In the genomic region with DNA sequence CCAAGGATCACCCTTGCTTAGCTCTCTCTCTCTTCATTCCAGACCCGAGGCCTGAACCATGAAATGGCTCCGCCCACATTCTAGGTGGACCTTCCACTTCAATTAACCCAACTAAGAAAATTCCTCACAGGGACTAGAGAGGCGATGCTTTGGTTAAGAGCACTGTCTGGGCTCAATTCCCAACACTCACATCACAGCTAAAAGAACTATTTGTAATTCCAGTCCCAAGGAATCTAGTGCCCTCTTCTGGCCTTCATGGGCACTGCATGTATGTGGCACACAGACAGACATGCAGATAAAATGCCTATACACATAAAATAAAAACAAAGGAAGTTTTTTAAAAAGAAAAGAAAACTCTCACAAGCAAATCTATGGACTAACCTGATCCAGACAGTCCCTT, we compare ENCODE assay signal across 8 mouse cellular contexts. TPM values are rescaled to one million over a fixed set of nuclear protein-coding genes. Genes with fewer than 3 reads are reported as not detected.
DNase-seq lines count a peak whose midpoint lies in the region; ATAC-seq lines count a peak whose summit lies in the region.

No protein-coding gene starts in this region.

- no peak overlapping the region for H3K9ac ChIP-seq in kidney, embryonic 16.5 days (replicated peaks; ENCODE audit: low read length)

- no peaks in the 10 kb centered on the region for H3K36me3 ChIP-seq in kidney, embryonic 16.5 days (ENCODE audit: insufficient read depth, low read length)

- ATAC-seq in kidney, embryonic 16.5 days (ENCODE audit: low FRiP score, low TSS enrichment), result no peak

- no peaks in the 10 kb centered on the region for H3K4me1 ChIP-seq in kidney, embryonic 16.5 days (ENCODE audit: insufficient read depth, low read length)

- H3K4me2 ChIP-seq in kidney, embryonic 16.5 days (replicated peaks; ENCODE audit: low read depth, low read length), result no peak overlapping the region

- intact Hi-C loops in heart, postnatal 10 days (cut with DNase I), result loop anchor here (1.0 kb wide), 2 partner anchors 158 to 213 kb away; no protein-coding TSS in a partner anchor

- no peak overlapping the region for H3K4me3 ChIP-seq in kidney, embryonic 16.5 days (ENCODE audit: low read length)

- no peaks in the 10 kb centered on the region for H3K9me3 ChIP-seq in kidney, embryonic 16.5 days (ENCODE audit: low read length)

- 31% methylated on average over 3 of the region's 3 CpGs for WGBS in kidney, embryonic 16.5 days

- H3K27me3 ChIP-seq in kidney, embryonic 16.5 days (ENCODE audit: insufficient read depth, low read length), result no peaks in the 10 kb centered on the region

- peak; percentile 75 for DNase-seq in kidney, adult 18-20 months
- peak; percentile 35 for DNase-seq in adipocyte (ENCODE audit: low spot score)
- DNase-seq in embryo, embryonic 10.5 days (ENCODE audit: low spot score), result peak; percentile 86
- peak; percentile 68 to 82 for DNase-seq in heart, postnatal 10 days
- DNase-seq in layer of hippocampus, postnatal 10 days (ENCODE audit: low spot score in 2 of 2), result peak; percentile 81 to 82
- peak; percentile 71 for DNase-seq in mesoderm, embryonic 11.5 days (ENCODE audit: low read depth, low spot score)
- peak; percentile 47 for DNase-seq in thymus, postnatal 25 days

- no peak overlapping the region for H3K27ac ChIP-seq in kidney, embryonic 16.5 days (ENCODE audit: low read length)

RNA-seq across cellular contexts. Expression of gene Adgra1, which starts 27.4 kb away (rescaled TPM):
- polyA plus RNA-seq in kidney, embryonic 16.5 days (2015; fragmentation: Nextera tagmentation; extraction: Ambion mirVana), result 0.46 and 1.0 TPM in 2 replicates
- total RNA-seq in heart, postnatal 10 days (2021), result not detected
- 10 to 100 TPM; 47.8 to 49.8 TPM for total RNA-seq in layer of hippocampus, postnatal 10 days (2021)

RNA-seq across cellular contexts. Expression of gene Kndc1, which starts 33.1 kb away (rescaled TPM):
- polyA plus RNA-seq in kidney, embryonic 16.5 days (2015; fragmentation: Nextera tagmentation; extraction: Ambion mirVana), result 0.12 and 0.22 TPM in 2 replicates
- total RNA-seq in heart, postnatal 10 days (2021), result not detected
- 10 to 100 TPM; 49.1 to 56.1 TPM for total RNA-seq in layer of hippocampus, postnatal 10 days (2021)

Comparison
In these comparisons a context has a peak if more than half of its experiments do, and no peak if none do; other contexts are left out.
1. DNase-seq: peak in every context shown above with its lines; median percentile 86 in embryo, embryonic 10.5 days; 82 in layer of hippocampus, postnatal 10 days; 75 in kidney, adult 18-20 months; 75 in heart, postnatal 10 days; 71 in mesoderm, embryonic 11.5 days; 47 in thymus, postnatal 25 days; 35 in adipocyte.
2. RNA of gene Adgra1, which starts 27.4 kb away (total RNA-seq): 47.8 to 49.8 TPM in layer of hippocampus, postnatal 10 days; not detected in heart, postnatal 10 days; every median in the first group is over 10 times any median in the second.
3. RNA of gene Kndc1, which starts 33.1 kb away (total RNA-seq): 49.1 to 56.1 TPM in layer of hippocampus, postnatal 10 days; not detected in heart, postnatal 10 days; every median in the first group is over 10 times any median in the second.